Mouse (Mus musculus): ENCODE results near the gene Olfr155.

DNA sequence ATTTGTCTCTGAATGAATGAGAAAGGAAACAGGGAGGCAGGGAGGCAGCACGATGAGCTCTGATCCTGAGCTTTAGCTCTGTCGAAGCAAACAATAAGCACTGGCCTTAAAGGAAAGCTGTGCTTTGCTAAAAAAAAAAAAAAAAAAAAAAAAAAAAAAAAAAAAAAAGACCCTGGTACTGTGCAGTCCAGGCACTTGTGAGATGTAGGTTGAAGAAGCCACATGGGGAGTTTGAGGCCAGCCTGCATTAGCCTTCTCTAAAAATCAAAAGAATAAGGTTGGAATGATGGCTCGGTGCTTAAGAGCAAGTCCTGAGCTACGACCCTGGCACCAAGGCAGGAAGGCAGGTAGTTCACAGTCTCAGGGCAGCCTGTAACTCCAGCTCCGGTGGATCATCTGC lies 17.6 kb upstream of the Olfr155 start:
- TF ChIP-seq POLR2A (IDR thresholded peaks at IDR 0.05; ENCODE audit: low read depth, low read length) (no peak), CTCF (IDR thresholded peaks at IDR 0.05; ENCODE audit: extremely low read depth, insufficient read length, insufficient replicate concordance, low read depth, low read length) (no peak)

Measured in small intestine, adult 2 months (tissue).